Mouse (Mus musculus) A20 (cell line): ENCODE results near the gene Moap1.

ENCODE experiments used
- DNase-seq: peaks from one replicate; pipeline ENCODE4 v3.0.0-alpha.2; 2011; ENCODE audit warnings: low read depth, low spot score

The Moap1 gene

GRCm38 (mm10) chr12:102743589-102744574 lies at the start of gene Moap1, which contains the start of gene Tmem251:
Gene Moap1, minus strand, starts transcription at chr12:102743661.
Gene Tmem251, plus strand, starts transcription at chr12:102743762.
- DNase-seq: peak; percentile 95

GRCm38 (mm10) chr12:102787927-102788326 lies 44.5 kb upstream of the Moap1 start:
- no peak for DNase-seq

- DNase-seq: no peak
These were observed 42.1 kb upstream of the Moap1 start for GRCm38 (mm10) chr12:102785593-102785985.

GRCm38 (mm10) chr12:102784899-102785592 lies 41.6 kb upstream of the Moap1 start:
- no peak for DNase-seq

- DNase-seq: no peak
These were observed 39.4 kb upstream of the Moap1 start for GRCm38 (mm10) chr12:102782841-102783240.

GRCm38 (mm10) chr12:102779452-102779851 lies 36.0 kb upstream of the Moap1 start:
- peak; percentile 37 for DNase-seq

GRCm38 (mm10) chr12:102778151-102778550 lies 34.7 kb upstream of the Moap1 start:
- no peak for DNase-seq

- no peak for DNase-seq
These were observed 32.6 kb upstream of the Moap1 start for GRCm38 (mm10) chr12:102776035-102776434.

GRCm38 (mm10) chr12:102772676-102773075 lies 29.2 kb upstream of the Moap1 start:
- no peak for DNase-seq

GRCm38 (mm10) chr12:102771601-102772000 lies 28.1 kb upstream of the Moap1 start:
- no peak for DNase-seq

- DNase-seq: peak; percentile 35
These were observed 25.5 kb upstream of the Moap1 start for GRCm38 (mm10) chr12:102769000-102769399.

- DNase-seq: no peak
These were observed 20.2 kb upstream of the Moap1 start for GRCm38 (mm10) chr12:102763696-102764095.

GRCm38 (mm10) chr12:102761668-102762067 lies 18.2 kb upstream of the Moap1 start:
- no peak for DNase-seq

- DNase-seq: no peak
These were observed 15.5 kb upstream of the Moap1 start for GRCm38 (mm10) chr12:102758936-102759335.

- DNase-seq: no peak
These were observed 14.9 kb upstream of the Moap1 start, which contains the start of gene Gm20604 for GRCm38 (mm10) chr12:102758403-102758756. Gene Gm20604, minus strand, starts transcription at chr12:102758672.

- peak; percentile 98 for DNase-seq
These were observed 14.4 kb upstream of the Moap1 start, which contains the start of the genes Gm28051, Gon7 and Ubr7 for GRCm38 (mm10) chr12:102757689-102758402. Gene Gm28051, minus strand, starts transcription at chr12:102757765. Gene Gon7, minus strand, starts transcription at chr12:102757803. Gene Ubr7, plus strand, starts transcription at chr12:102757967.

GRCm38 (mm10) chr12:102757055-102757688 lies 13.7 kb upstream of the Moap1 start:
- no peak for DNase-seq

- DNase-seq: peak; percentile 67
These were observed 12.8 kb upstream of the Moap1 start for GRCm38 (mm10) chr12:102756304-102756703.

- DNase-seq: no peak
These were observed 4.8 kb upstream of the Moap1 start for GRCm38 (mm10) chr12:102748256-102748655.

GRCm38 (mm10) chr12:102744839-102745238 lies 1.4 kb upstream of the Moap1 start:
- peak; percentile 74 for DNase-seq

GRCm38 (mm10) chr12:102743036-102743588 lies 349 bp downstream of the Moap1 start:
- no peak for DNase-seq
